Mouse (Mus musculus) embryonic facial prominence, embryonic 14.5 days (tissue): ENCODE measurements around the gene Copg1. TPM values are rescaled to one million over a fixed set of nuclear protein-coding genes. Genes with fewer than 3 reads are reported as not detected.
A peak's percentile ranks its signal among the peaks of the same experiment; 100 is the strongest.

ENCODE experiments used
- ATAC-seq: fragments of 200-750 bp; cut with Nextera tagmentation; 2 replicates; pipeline ENCODE4 v1.8.0; 2017; ENCODE audit warnings: low read depth, moderate number of reproducible peaks, moderate TSS enrichment
- DNase-seq: peaks from one replicate; pipeline ENCODE4 v3.0.0-alpha.2; 2015; ENCODE audit warnings: low spot score
- H3K27ac ChIP-seq: fragments of 300-500 bp; sonication (generic); replicated peaks from 2 replicates; pipeline ENCODE4 v1.5.1; 2014; ENCODE audit warnings: low read depth, mild to moderate bottlenecking, low read length, moderate library complexity
- H3K27me3 ChIP-seq: fragments of 300-500 bp; sonication (generic); replicated peaks from 2 replicates; pipeline ENCODE4 v1.6.1; 2014; ENCODE audit warnings: low read length; ENCODE audit not compliant: control insufficient read depth, insufficient read depth
- H3K36me3 ChIP-seq: fragments of 300-500 bp; sonication (generic); 2 replicates; pipeline ENCODE4 v1.6.1; 2014; ENCODE audit warnings: low read length, mixed read lengths; ENCODE audit not compliant: control insufficient read depth, insufficient read depth
- H3K4me1 ChIP-seq: fragments of 300-500 bp; sonication (generic); 2 replicates; pipeline ENCODE4 v1.6.1; 2014; ENCODE audit warnings: antibody characterized with exemption, low read length; ENCODE audit not compliant: control insufficient read depth, insufficient read depth
- H3K4me2 ChIP-seq: fragments of 300-500 bp; sonication (generic); 2 replicates; pipeline ENCODE4 v1.6.1; 2014; ENCODE audit warnings: low read depth, mild to moderate bottlenecking, low read length, moderate library complexity, mixed read lengths
- H3K4me3 ChIP-seq: fragments of 300-500 bp; sonication (generic); 2 replicates; pipeline ENCODE4 v1.5.1; 2014; ENCODE audit warnings: low read depth, mild to moderate bottlenecking, low read length
- H3K9ac ChIP-seq: fragments of 300-500 bp; sonication (generic); 2 replicates; pipeline ENCODE4 v1.6.1; 2014; ENCODE audit warnings: low read depth, mild to moderate bottlenecking, low read length, moderate library complexity, mixed read lengths
- H3K9me3 ChIP-seq: fragments of 300-500 bp; sonication (generic); 2 replicates; pipeline ENCODE4 v1.6.1; 2016; ENCODE audit warnings: low read length; ENCODE audit not compliant: control insufficient read depth
- WGBS: fragments of 180-500 bp; shearing (Covaris S2); extraction: QIAGEN DNeasy Blood & Tissue Kit; methylation state at CpG from one replicate; pipeline ENCODE4 v1.1.7; 2014; 5-methylcytosine and 5-hydroxymethylcytosine counted together
- polyA plus RNA-seq: library from polyadenylated mRNA; unstranded; fragments of >200 nt; fragmentation: Nextera tagmentation; extraction: Ambion mirVana; gene quantifications from 2 replicates; pipeline ENCODE4 v1.2.1, GENCODE M21; 2014

The Copg1 gene
- polyA plus RNA-seq, 1 experiment from 2014 or later = 180 TPM

- Histone ChIP-seq H3K27me3 (no peaks in the 10 kb centered on the region), H3K9ac (peak overlapping the region; percentile 100), H3K4me1 (peaks cover 25% of the 10 kb centered on the region), H3K4me3 (peak overlapping the region; percentile 100), H3K36me3 (peaks cover 22% of the 10 kb centered on the region), H3K9me3 (no peaks in the 10 kb centered on the region), H3K4me2 (peak overlapping the region; percentile 77), H3K27ac (peak overlapping the region; percentile 97)
- under 1% methylated on average over 25 of the region's 73 CpGs for WGBS
- DNase-seq (peak; percentile 48), ATAC-seq (peak; percentile 68)
Measured at GRCm38 (mm10) chr6:87850155-87850899, 37.3 kb upstream of the Copg1 start.

DNA sequence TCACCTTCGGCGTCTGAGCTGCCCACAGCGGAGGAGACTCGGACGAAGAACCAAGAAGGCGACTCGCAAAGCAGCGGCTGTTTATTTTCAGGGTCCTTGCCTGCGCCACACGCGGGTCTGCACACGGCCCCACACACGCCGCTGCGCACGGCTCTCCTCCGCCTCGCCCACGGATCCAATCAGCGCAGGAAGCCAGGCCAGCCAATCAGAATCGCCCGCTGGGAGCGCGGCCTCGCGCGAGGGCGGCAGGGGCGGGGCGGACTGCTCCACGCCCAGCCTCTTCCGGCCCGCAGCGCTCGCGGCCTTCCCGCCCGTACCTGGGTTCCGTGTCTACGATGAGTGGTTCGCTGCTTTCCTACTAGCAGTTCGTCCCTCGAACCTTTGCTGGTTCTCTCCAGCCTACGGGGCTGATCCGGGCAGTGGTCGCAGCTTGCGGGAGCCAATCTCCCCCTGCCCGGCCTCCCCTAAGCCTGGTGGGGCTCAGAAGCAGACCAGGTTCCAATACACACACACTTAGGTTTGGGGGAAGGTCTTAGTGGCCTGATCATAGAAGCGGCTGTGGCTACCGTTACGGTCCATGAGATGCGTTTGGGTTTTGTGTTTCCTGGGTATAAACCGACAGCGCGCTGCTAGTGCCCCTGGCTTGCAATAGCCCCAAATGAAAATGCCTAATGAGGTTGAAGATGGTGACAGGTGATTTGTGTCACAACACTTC, 36.6 kb upstream of the Copg1 start, which contains the start of gene Cnbp:
TSS of gene Cnbp (minus strand) at position 207 of the 715 bp plus-strand sequence.
- ATAC-seq (peak; percentile 99), DNase-seq (peak; percentile 98)
- peaks cover 15% of the 10 kb centered on the region; the same call in 1 of the 2 replicates for H3K36me3 ChIP-seq
- H3K4me2 ChIP-seq = peak within 1 kb of the TSS; percentile 94
- peak within 1 kb of the TSS; percentile 100 for H3K4me3 ChIP-seq
- H3K27me3 ChIP-seq = no peaks in the 10 kb centered on the region
- WGBS = 0% methylated on average over 48 of the region's 55 CpGs
- H3K9me3 ChIP-seq = no peaks in the 10 kb centered on the region
- H3K4me1 ChIP-seq = peaks cover 25% of the 10 kb centered on the region
- H3K9ac ChIP-seq = peak within 1 kb of the TSS; percentile 100
- H3K27ac ChIP-seq = peak within 1 kb of the TSS; percentile 97

- Histone ChIP-seq H3K27ac (no peak overlapping the region), H3K4me1 (peaks cover 23% of the 10 kb centered on the region), H3K9me3 (no peaks in the 10 kb centered on the region), H3K27me3 (no peaks in the 10 kb centered on the region), H3K4me3 (no peak overlapping the region), H3K36me3 (peaks cover 14% of the 10 kb centered on the region; the same call in 1 of the 2 replicates), H3K9ac (no peak overlapping the region), H3K4me2 (peak overlapping the region; percentile 94; the same call in 1 of the 2 replicates)
- WGBS = 86% methylated on average over 6 of the region's 6 CpGs
- ATAC-seq (no peak), DNase-seq (no peak)
Measured at GRCm38 (mm10) chr6:87851871-87852270, 35.7 kb upstream of the Copg1 start.

DNA sequence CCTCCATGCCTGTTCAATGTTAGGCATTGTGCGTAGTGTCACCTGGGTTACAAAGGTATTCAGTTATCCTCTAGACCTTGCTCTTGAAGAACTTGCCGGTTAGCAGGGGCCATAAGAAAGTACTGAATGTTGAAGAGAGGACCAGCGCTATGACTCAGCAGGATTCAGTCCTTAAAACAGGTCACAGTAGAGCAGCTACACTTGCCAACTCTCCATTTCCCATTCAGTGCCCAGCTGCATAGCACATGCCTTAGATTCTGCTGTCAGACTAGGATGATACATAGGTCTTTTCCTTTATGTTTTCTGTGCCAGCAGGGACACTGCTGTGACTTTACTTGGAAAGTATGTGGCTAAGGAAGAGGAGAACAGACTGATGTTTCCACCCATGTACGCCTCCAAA, 34.2 kb upstream of the Copg1 start:
- Histone ChIP-seq H3K9ac (no peak overlapping the region), H3K36me3 (0 out of 2 replicates have a peak, but pooled peaks cover 5% of the 10 kb centered on the region), H3K27ac (no peak overlapping the region), H3K4me2 (no peak overlapping the region), H3K4me3 (no peak overlapping the region), H3K9me3 (no peaks in the 10 kb centered on the region), H3K4me1 (peaks cover 11% of the 10 kb centered on the region), H3K27me3 (no peaks in the 10 kb centered on the region)
- ATAC-seq (no peak), DNase-seq (no peak)
- 84% methylated on average over 4 of the region's 4 CpGs for WGBS

- Histone ChIP-seq H3K4me1 (no peaks in the 10 kb centered on the region), H3K4me3 (no peak overlapping the region), H3K9me3 (no peaks in the 10 kb centered on the region), H3K27ac (no peak overlapping the region), H3K9ac (no peak overlapping the region), H3K36me3 (no peaks in the 10 kb centered on the region), H3K4me2 (no peak overlapping the region), H3K27me3 (no peaks in the 10 kb centered on the region)
- WGBS = 60% methylated on average over 1 of the region's 1 CpGs
- DNase-seq (no peak), ATAC-seq (no peak)
Measured at GRCm38 (mm10) chr6:87857071-87857470, 30.5 kb upstream of the Copg1 start.

DNA sequence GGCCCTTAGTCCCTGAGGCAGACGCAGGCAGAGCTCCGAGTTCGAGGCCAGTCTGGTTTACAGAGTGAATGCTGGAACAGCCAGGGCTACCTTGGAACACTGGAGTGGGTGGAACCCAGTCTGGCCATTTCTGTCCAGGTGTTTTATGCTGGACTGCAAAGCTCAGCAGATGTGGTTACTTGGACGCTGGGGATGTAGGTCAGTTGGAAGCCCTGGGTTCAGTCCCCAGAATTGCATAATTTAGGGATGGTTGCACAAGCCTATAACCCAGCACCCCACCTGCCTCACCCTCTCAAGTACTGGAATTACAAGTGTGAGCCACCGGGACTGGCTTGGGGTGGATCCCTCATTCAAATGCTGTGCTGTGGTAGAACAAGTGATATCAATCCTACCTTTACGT, 21.4 kb upstream of the Copg1 start:
- Histone ChIP-seq H3K27me3 (no peaks in the 10 kb centered on the region), H3K9ac (no peak overlapping the region), H3K9me3 (no peaks in the 10 kb centered on the region), H3K4me1 (no peaks in the 10 kb centered on the region), H3K27ac (no peak overlapping the region), H3K4me3 (no peak overlapping the region), H3K4me2 (no peak overlapping the region), H3K36me3 (no peaks in the 10 kb centered on the region)
- DNase-seq = no peak
- WGBS = 84% methylated on average over 6 of the region's 6 CpGs
- no peak for ATAC-seq

DNA sequence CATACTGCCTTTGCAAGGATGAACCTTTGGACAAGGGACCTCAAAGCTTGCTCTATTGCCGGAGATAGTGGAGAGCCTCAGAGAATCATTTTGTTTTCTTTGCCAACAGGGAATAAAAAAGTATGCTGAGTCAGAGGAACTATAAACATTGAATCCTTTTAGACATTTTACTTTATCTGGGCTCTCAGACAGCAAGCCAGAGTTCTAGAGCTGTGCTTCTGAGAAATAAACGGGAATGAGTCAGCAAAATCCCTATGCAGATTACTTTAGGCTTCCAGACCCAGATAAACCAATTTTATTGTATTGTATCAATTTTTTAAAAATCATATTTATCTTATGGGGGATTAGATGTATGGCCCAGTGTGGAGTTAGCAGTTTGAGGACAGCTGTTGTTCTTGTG, 20.4 kb upstream of the Copg1 start:
- Histone ChIP-seq H3K9me3 (no peaks in the 10 kb centered on the region), H3K9ac (no peak overlapping the region), H3K27ac (no peak overlapping the region), H3K4me3 (no peak overlapping the region), H3K4me1 (no peaks in the 10 kb centered on the region), H3K4me2 (no peak overlapping the region), H3K36me3 (no peaks in the 10 kb centered on the region), H3K27me3 (no peaks in the 10 kb centered on the region)
- DNase-seq (no peak), ATAC-seq (no peak)
- WGBS = 79% methylated on average over 2 of the region's 2 CpGs

- H3K9me3 ChIP-seq = no peaks in the 10 kb centered on the region
- 65% methylated on average over 9 of the region's 9 CpGs for WGBS
- H3K27ac ChIP-seq = no peak overlapping the region
- H3K27me3 ChIP-seq = no peaks in the 10 kb centered on the region
- ATAC-seq (peak; percentile 62; the same call in 1 of the 2 replicates), DNase-seq (peak; percentile 25)
- no peaks in the 10 kb centered on the region for H3K36me3 ChIP-seq
- no peaks in the 10 kb centered on the region for H3K4me1 ChIP-seq
- no peak overlapping the region for H3K9ac ChIP-seq
- no peak overlapping the region for H3K4me2 ChIP-seq
- H3K4me3 ChIP-seq = no peak overlapping the region
Measured at GRCm38 (mm10) chr6:87868871-87869506, 18.6 kb upstream of the Copg1 start.
